Mouse (Mus musculus) hindbrain, embryonic 12.5 days (tissue): ENCODE measurements around the gene Smg6. TPM values are rescaled to one million over a fixed set of nuclear protein-coding genes. Genes with fewer than 3 reads are reported as not detected.
"Not testable (repeated sequence)": the region's sequence is repeated elsewhere in the genome, so short reads cannot be mapped to it uniquely, and the experiment has no call there.

Experiments
- ATAC-seq: fragments of 200-750 bp; cut with Nextera tagmentation; 2 replicates; pipeline ENCODE4 v1.8.0; 2017; ENCODE audit warnings: moderate TSS enrichment; ENCODE audit not compliant: low FRiP score
- H3K27ac ChIP-seq: fragments of 300-500 bp; sonication (generic); 2 replicates; pipeline ENCODE4 v1.5.1; 2016; ENCODE audit warnings: mild to moderate bottlenecking
- H3K27me3 ChIP-seq: fragments of 300-500 bp; sonication (generic); 2 replicates; pipeline ENCODE4 v1.6.1; 2016; ENCODE audit warnings: mild to moderate bottlenecking
- H3K36me3 ChIP-seq: fragments of 300-500 bp; sonication (generic); 2 replicates; pipeline ENCODE4 v1.6.1; 2016; ENCODE audit warnings: mild to moderate bottlenecking
- H3K4me1 ChIP-seq: fragments of 300-500 bp; sonication (generic); 2 replicates; pipeline ENCODE4 v1.6.1; 2016
- H3K4me2 ChIP-seq: fragments of 300-500 bp; sonication (generic); replicated peaks from 2 replicates; pipeline ENCODE4 v1.6.1; 2016; ENCODE audit warnings: mild to moderate bottlenecking
- H3K4me3 ChIP-seq: fragments of 300-500 bp; sonication (generic); 2 replicates; pipeline ENCODE4 v1.5.1; 2016; ENCODE audit warnings: mild to moderate bottlenecking
- H3K9ac ChIP-seq: fragments of 300-500 bp; sonication (generic); 2 replicates; pipeline ENCODE4 v1.6.1; 2016; ENCODE audit warnings: mild to moderate bottlenecking, moderate library complexity
- H3K9me3 ChIP-seq: fragments of 300-500 bp; sonication (generic); replicated peaks from 2 replicates; pipeline ENCODE4 v1.6.1; 2016; ENCODE audit warnings: mild to moderate bottlenecking
- WGBS: fragments of 180-500 bp; shearing (Covaris S2); methylation state at CpG from one replicate; pipeline ENCODE4 v1.1.7; 2016; 5-methylcytosine and 5-hydroxymethylcytosine counted together
- polyA plus RNA-seq: library from polyadenylated mRNA; unstranded; fragments of >200 nt; fragmentation: Nextera tagmentation; extraction: Ambion mirVana; gene quantifications from 2 replicates; pipeline ENCODE4 v1.2.1, GENCODE M21; 2016

Gene Smg6
- polyA plus RNA-seq, 1 experiment from 2014 or later: 23.6 TPM

DNA sequence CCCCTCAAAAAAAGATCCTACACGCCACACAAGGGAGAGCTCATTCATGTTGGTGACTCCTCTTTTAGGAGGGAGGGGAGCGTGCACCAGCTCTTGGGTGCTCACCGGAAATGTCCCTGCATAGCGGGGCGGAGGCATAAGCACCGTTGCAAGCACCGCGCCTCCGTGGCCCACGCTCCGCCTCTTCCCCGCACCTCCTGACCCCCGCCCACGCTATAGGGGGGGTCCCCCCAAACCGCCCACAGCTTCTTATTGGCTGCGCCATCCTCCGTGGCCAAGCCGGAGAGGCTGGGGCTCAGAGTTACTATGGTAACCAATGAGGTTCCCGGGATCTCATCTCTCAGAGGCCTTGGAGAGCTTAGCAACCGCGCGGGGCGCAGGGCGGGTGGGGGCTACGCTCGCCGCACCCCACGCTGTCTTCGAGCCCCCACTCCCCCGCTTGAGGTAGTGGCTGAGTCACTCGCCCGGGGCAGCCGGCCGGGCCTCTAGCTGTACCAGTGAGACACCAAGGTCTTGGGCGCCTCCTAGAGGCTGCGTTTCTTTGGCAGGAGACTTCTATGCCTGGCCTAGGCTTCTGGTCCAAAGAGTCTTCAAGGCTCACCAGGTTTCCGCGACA lies 244.6 kb downstream of the Smg6 start:
- WGBS: under 1% methylated on average over 38 of the region's 38 CpGs
- ATAC-seq: peak; percentile 55
- H3K9ac ChIP-seq: peak overlapping the region; percentile 2
- H3K4me3 ChIP-seq: peak overlapping the region; percentile 47
- H3K27ac ChIP-seq: no peak overlapping the region
- peak overlapping the region; percentile 80 for H3K4me2 ChIP-seq
- peaks cover 87% of the 10 kb centered on the region for H3K27me3 ChIP-seq
- H3K9me3 ChIP-seq: no peaks in the 10 kb centered on the region
- H3K36me3 ChIP-seq: no peaks in the 10 kb centered on the region
- H3K4me1 ChIP-seq: peaks cover 77% of the 10 kb centered on the region

DNA sequence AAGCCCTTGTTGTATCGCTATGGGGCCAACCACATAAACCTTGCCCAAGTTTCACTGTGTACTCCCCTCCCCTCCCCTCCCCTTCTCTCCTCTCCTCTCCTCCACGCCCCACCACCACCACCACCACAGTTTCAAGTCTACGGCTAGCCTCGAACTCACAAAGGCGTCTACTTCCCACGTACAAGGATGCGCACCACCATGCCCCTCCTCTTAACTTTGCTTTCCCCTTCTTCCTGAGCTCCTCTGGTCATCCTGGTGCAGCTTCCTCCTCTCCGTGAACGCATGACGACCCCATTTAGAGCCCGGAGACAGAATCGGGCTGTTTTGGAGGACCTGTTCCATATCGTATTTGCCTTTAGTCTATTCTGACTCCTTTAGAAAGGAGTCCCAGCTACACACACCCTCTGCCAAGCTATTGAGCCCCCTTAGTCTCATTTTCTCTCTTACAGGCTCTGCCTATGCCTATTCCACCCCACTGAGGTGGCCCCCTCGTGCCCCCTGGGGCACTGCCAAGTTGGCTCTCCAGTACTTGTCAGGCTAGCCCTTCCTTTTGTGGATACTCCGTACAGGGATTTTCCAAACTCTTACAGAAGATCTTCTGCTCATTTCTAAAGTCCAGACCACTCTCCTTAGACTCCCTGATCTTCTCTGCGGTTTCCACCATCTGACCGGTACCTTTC lies 245.7 kb downstream of the Smg6 start:
- H3K4me2 ChIP-seq: peak overlapping the region; percentile 80; the same call in 1 of the 2 replicates
- 6% methylated on average over 17 of the region's 17 CpGs for WGBS
- peaks cover 66% of the 10 kb centered on the region for H3K4me1 ChIP-seq
- no peak for ATAC-seq
- peak overlapping the region; percentile 68; the same call in 1 of the 2 replicates for H3K4me3 ChIP-seq
- peaks cover 82% of the 10 kb centered on the region for H3K27me3 ChIP-seq
- H3K9ac ChIP-seq: no peak overlapping the region
- H3K9me3 ChIP-seq: no peaks in the 10 kb centered on the region
- no peaks in the 10 kb centered on the region for H3K36me3 ChIP-seq
- H3K27ac ChIP-seq: peak overlapping the region; percentile 12; the same call in 1 of the 2 replicates

DNA sequence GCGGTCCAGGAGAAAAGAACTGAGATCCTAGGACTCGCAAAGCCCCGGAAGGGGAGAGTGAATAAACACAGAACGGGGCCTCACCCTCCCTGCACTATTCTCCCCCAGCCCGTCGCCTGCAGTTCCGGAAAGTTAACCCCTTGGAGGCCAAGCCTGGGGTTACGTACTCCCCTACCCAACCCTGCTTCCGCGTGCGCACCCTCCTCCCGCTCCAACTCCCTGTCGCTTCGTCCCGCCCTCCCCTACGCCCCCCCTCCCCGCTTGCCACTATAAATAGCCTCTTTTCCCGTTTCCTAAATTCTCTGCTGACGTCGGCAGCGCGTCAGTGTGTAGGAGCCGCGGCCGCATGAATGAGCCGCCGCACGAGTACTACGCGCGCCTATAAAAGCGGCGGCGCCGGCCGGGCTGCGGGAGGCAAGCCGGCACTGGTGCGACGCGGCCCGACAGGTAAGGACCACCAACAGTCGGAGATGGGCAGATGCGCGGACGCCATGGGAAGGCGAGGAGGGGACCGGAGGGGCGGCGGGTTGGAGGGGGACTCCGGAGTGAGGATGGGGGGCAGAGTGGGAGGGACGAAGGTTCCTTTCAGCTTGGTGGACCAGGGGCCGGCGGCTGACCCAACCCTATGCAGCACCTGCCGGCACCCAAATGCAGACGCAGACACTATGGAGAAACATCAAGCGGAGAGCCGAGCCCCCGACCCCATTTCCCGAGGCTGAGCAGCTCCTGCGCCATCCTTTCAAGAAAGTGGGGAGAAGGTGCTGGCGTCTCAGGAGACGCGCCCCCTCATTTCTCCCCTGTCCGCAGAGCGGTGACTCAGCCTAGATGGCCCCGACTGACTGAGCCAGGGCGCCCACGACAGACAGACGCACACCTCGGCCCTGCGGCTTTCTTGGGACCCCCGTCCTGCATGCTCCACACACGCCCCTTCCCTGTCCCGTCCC lies 246.8 kb downstream of the Smg6 start:
- peaks cover 57% of the 10 kb centered on the region for H3K4me1 ChIP-seq
- ATAC-seq: peak; percentile 3; the same call in 1 of the 2 replicates
- no peak overlapping the region; the same call in none of the 2 replicates for H3K27ac ChIP-seq
- 0 out of 2 replicates have a peak, but pooled peaks cover 7% of the 10 kb centered on the region for H3K36me3 ChIP-seq
- H3K4me2 ChIP-seq: peak overlapping the region; percentile 80
- H3K9ac ChIP-seq: peak overlapping the region; percentile 60
- peak overlapping the region; percentile 68 for H3K4me3 ChIP-seq
- under 1% methylated on average over 69 of the region's 75 CpGs for WGBS
- no peaks in the 10 kb centered on the region for H3K9me3 ChIP-seq
- H3K27me3 ChIP-seq: peaks cover 71% of the 10 kb centered on the region

DNA sequence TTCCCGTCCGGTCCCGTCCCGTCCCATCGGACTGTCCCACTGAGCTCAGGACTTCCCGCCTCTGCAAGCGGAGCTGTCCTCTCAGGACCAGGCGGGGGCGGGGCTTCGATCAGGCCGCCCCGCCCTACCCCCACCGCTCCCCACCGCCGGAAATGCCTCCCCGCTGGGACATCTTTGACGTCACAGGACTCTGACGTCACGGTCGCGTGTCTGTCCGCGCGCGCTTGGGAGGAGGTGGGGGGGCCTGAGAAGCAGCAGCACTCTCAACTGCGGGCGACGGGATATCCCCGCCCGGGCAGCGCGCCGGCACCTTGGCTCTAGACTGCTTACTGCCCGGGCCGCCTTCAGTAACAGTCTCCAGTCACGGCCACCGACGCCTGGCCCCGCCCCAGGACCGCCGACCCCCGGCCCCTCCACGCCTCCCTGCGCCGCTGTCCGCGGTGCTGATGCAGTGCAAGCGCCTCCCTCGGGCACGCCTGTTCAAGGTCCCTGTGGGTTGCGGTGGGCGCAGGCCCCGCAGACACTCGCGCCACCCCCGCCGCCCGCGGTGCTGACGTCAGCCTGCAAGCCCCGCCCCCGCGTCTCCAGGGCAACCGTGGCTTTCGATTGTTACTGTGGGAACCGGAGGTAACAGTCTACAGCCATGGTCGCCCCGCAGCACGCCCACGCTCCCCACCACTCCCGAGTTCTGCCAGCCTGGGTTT lies 247.6 kb downstream of the Smg6 start:
- peaks cover 57% of the 10 kb centered on the region for H3K4me1 ChIP-seq

DNA sequence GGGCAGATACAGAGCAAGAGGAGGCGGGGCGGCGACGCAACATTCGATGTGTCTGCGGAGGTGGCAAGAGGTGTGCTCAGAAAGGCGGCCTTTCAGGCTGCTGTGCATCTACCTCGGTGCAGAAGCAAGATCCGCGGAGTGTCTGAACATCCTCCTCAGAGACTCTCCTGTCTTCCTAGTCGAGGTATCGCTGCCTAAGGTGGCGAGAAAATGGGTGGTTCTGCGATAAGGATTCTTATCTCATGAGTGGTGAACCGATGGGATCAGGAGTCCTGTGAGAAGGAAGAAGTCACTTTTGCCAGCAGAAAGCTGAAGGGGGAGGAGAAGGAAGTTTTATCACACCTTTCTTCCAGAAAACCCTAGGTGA lies 248.2 kb downstream of the Smg6 start:
- ATAC-seq: no peak
- H3K4me2 ChIP-seq: peak overlapping the region; percentile 80
- H3K27me3 ChIP-seq: peaks cover 58% of the 10 kb centered on the region
- peak overlapping the region; percentile 68 for H3K4me3 ChIP-seq
- H3K9ac ChIP-seq: peak overlapping the region; percentile 60
- WGBS: 3% methylated on average over 15 of the region's 15 CpGs
- H3K27ac ChIP-seq: peak overlapping the region; percentile 77; the same call in 1 of the 2 replicates
- 0 out of 2 replicates have a peak, but pooled peaks cover 9% of the 10 kb centered on the region for H3K36me3 ChIP-seq
- H3K4me1 ChIP-seq: peaks cover 52% of the 10 kb centered on the region
- no peaks in the 10 kb centered on the region for H3K9me3 ChIP-seq

More for the DNA sequence above, 247.6 kb downstream of the Smg6 start:
- Histone ChIP-seq H3K9me3 (no peaks in the 10 kb centered on the region), H3K27me3 (peaks cover 63% of the 10 kb centered on the region), H3K4me2 (peak overlapping the region; percentile 80), H3K27ac (peak overlapping the region; percentile 77), H3K36me3 (0 out of 2 replicates have a peak, but pooled peaks cover 9% of the 10 kb centered on the region), H3K4me3 (peak overlapping the region; percentile 68), H3K9ac (peak overlapping the region; percentile 60)
- peak; percentile 72 for ATAC-seq
- WGBS: under 1% methylated on average over 61 of the region's 71 CpGs

DNA sequence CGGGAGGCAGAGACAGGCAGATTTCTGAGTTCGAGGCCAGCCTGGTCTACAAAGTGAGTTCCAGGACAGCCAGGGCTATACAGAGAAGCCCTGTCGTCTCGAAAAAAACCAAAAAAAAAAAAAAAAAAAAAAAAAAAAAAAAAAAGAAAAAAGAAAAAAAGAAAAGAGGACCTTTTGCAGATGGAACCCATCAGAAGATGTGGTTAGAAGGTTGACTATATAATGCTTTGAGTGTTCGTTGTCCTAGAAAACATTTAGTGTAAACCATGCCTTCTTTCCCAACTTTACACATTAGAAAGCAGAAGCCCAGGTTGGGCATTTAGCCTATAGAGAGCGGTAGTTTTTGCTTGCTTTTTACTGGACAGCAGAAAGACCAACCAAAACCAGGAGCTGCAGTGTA lies 249.0 kb downstream of the Smg6 start:
- H3K9me3 ChIP-seq, H3K36me3 ChIP-seq, ATAC-seq, H3K27ac ChIP-seq, H3K9ac ChIP-seq, H3K4me3 ChIP-seq, H3K4me2 ChIP-seq: not testable (repeated sequence)
- Histone ChIP-seq H3K27me3 (peaks cover 50% of the 10 kb centered on the region), H3K4me1 (peaks cover 51% of the 10 kb centered on the region)
- WGBS: 73% methylated on average over 6 of the region's 6 CpGs

DNA sequence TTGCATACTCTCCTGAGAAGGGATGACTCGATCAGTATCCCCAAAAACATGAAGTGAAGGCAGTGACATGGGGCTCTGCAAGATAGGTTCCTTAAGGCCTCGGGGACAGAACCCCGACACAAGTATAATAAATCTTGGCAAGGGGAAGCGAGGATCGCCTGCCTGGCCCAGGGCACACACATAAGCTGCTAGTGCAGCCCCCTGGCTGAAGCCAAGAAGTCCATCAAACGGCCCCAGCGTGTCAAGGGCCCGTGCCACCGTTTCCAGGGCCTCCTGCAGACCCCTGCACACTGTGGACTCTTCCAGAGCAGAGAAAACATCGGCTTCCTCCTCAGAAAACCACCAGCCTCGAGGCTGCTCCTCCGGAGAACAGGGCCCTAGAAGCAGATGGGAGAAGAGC lies 252.4 kb downstream of the Smg6 start:
- Histone ChIP-seq H3K9me3 (no peaks in the 10 kb centered on the region), H3K9ac (peak overlapping the region; percentile 76), H3K4me2 (peak overlapping the region; percentile 98), H3K36me3 (peaks cover 22% of the 10 kb centered on the region), H3K4me3 (peak overlapping the region; percentile 82), H3K27ac (peak overlapping the region; percentile 91), H3K27me3 (peaks cover 16% of the 10 kb centered on the region), H3K4me1 (peaks cover 30% of the 10 kb centered on the region)
- WGBS: 59% methylated on average over 12 of the region's 12 CpGs
- ATAC-seq: no peak

DNA sequence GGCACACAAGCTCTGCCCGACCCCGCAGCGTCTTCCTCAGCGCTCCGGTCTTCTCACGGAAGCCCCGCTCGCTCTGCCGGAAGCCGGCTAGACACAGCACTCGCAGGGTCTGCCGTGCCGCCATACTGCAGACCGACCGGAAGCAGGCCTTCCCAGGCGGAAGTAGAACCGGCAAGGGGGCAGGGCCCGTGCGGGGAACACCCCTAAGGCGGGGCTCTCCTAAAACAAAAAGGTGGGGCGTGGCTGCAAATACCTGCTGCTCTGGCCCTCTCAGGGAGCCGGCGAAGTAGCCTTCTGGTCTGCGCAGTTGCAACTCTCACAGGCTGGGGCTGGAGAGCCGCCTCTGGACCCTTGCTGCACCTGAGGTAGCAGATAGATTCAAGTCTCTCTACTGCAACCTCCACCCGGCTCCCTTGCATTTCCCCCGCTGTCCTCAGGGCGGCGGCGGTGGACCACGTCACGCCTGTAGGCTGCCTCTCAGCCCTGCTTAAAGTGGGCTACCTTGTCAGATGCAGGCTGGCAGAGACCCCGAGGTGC lies 253.1 kb downstream of the Smg6 start, which contains the start of gene Ovca2:
TSS of gene Ovca2 (minus strand) at position 164 of the 537 bp plus-strand sequence.
- peak; percentile 95 for ATAC-seq
- H3K9ac ChIP-seq: peak within 1 kb of the TSS; percentile 76
- H3K27me3 ChIP-seq: peaks cover 11% of the 10 kb centered on the region
- peak within 1 kb of the TSS; percentile 82 for H3K4me3 ChIP-seq
- peaks cover 26% of the 10 kb centered on the region for H3K36me3 ChIP-seq
- peak within 1 kb of the TSS; percentile 91 for H3K27ac ChIP-seq
- under 1% methylated on average over 33 of the region's 33 CpGs for WGBS
- H3K9me3 ChIP-seq: no peaks in the 10 kb centered on the region
- peaks cover 32% of the 10 kb centered on the region for H3K4me1 ChIP-seq
- H3K4me2 ChIP-seq: peak within 1 kb of the TSS; percentile 98

DNA sequence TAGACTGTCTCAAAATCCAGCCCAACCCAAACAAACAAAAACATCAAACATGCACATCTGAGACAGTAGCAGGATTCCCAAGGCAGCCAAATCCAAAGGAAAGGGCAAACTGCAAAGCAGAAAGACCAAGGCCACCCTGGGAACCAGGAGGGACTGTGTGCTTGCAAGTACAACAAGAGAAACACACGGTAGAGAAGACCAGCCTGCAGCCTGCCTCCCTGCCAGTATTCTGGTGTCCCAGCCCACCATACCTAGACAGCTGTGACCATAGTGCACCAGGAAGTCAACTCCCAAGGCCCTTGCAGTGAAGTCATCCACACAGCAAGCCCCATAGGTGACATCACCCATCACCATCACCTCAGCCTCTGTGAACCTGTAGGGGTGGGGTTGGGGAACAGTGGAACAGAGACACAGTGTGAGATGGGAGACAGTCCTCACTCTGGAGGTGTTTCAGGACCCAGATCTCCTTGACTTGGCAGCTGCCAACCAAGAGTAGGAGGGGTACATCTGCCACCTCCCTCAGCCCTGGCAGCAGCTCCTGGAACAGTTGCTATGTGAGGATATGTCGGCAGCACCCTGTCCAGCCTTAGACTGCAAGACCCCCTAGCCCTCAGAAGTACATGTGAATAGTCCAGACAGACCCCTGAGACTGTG lies 258.4 kb downstream of the Smg6 start:
- Histone ChIP-seq H3K27me3 (no peaks in the 10 kb centered on the region), H3K36me3 (peaks cover 17% of the 10 kb centered on the region), H3K27ac (peak overlapping the region; percentile 60; the same call in 1 of the 2 replicates)

DNA sequence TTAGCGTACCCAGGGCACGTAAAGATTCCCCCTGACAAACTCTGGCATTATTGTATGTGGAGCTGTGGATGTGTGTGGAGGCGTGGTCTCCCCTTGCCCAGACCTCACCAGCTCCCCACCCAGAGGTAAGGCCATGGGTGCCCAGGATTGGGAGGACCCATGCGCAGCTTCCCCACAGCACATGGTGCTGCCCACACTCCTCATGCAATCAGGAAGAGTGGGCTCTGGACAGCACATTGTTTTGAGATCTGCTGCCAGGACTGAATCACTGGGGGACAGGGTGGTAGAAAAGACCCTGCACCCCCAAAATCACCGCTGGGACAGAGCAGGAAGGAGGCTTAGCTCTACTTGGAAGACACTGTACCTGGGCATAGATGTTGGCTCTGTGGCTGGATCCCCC lies 258.9 kb downstream of the Smg6 start:
- Histone ChIP-seq H3K27me3 (no peaks in the 10 kb centered on the region), H3K4me2 (no peak overlapping the region), H3K27ac (peak overlapping the region; percentile 60; the same call in 1 of the 2 replicates), H3K4me1 (peaks cover 25% of the 10 kb centered on the region), H3K9me3 (no peaks in the 10 kb centered on the region), H3K36me3 (peaks cover 17% of the 10 kb centered on the region), H3K4me3 (no peak overlapping the region), H3K9ac (no peak overlapping the region)
- WGBS: 85% methylated on average over 5 of the region's 5 CpGs
- ATAC-seq: peak; percentile 9; the same call in 1 of the 2 replicates

More for the DNA sequence above, 258.4 kb downstream of the Smg6 start:
- no peak overlapping the region for H3K9ac ChIP-seq
- H3K9me3 ChIP-seq: no peaks in the 10 kb centered on the region
- H3K4me2 ChIP-seq: no peak overlapping the region
- peaks cover 26% of the 10 kb centered on the region for H3K4me1 ChIP-seq
- H3K4me3 ChIP-seq: no peak overlapping the region
- no peak for ATAC-seq
- 74% methylated on average over 2 of the region's 2 CpGs for WGBS

DNA sequence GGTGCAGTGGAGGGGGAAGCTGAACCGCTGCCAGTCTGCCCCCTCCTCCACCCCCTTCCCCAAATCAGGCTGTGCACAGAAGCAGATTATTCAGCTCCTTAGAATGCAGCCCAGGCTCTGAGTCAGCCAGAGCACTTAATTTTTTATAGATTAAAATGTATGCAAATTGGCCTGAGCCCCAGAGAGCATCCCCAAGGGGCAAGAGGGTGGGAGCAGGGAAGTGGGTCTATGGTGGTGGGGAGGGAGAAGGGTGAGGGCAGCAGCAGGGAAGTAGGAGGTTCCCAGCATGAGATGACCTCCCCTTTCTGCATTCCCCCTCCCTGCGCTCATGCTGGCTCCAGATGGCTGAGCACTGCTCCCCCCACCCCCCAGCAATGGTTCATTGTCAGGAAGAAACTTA lies 259.4 kb downstream of the Smg6 start:
- ATAC-seq: peak; percentile 16; the same call in 1 of the 2 replicates
- 55% methylated on average over 2 of the region's 2 CpGs for WGBS
- Histone ChIP-seq H3K4me2 (no peak overlapping the region), H3K9me3 (no peaks in the 10 kb centered on the region), H3K27me3 (no peaks in the 10 kb centered on the region), H3K9ac (no peak overlapping the region), H3K4me3 (no peak overlapping the region), H3K27ac (peak overlapping the region; percentile 60), H3K36me3 (peaks cover 17% of the 10 kb centered on the region), H3K4me1 (peaks cover 25% of the 10 kb centered on the region)
